10 mouse cellular contexts compared by ENCODE assay signal in the genomic region with DNA sequence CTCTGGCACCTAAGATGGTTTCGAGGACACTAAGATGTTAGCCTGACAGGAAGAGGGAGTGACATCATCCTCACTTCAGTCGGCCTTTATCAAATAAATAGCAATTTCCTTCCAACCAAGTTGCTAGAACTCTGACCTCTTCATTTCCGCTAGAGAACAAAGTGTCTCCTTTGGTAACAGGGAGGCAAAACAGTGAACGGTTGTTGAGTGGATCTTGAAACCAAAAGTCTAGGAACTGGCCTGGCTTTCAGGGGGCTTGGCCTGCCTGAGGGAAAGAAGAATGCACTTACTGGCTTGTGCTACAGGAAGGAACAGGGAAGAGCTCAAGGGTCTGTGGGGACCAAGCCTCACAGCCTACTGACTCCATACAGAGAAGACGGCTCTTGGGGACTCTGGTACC. TPM values are rescaled to one million over a fixed set of nuclear protein-coding genes. Genes with fewer than 3 reads are reported as not detected.
DNase-seq lines count a peak whose midpoint lies in the region; ATAC-seq lines count a peak whose summit lies in the region.
"Had no signal": no experiment of that assay in that cellular context is flagged by ENCODE, and none has a peak within 500 bp of the region (broad histone marks: within the 10 kb centered on the region; RNA-seq: fewer than 3 reads in every experiment).

No protein-coding gene starts in this region.

- DNase-seq in embryonic facial prominence, embryonic 11.5 days (ENCODE audit: low spot score), result peak; percentile 9
- no peak for DNase-seq in embryonic facial prominence, embryonic 10.5 days (ENCODE audit: low spot score)
- peak; percentile 56 for DNase-seq in CD4-positive, CD25-positive, alpha-beta regulatory T cell, adult 2 months (ENCODE audit: low read depth, low spot score)
- DNase-seq in gastrocnemius, adult 18-20 months (ENCODE audit: low spot score), result no peak
- no peak for DNase-seq in left cerebral cortex, adult 9 months (ENCODE audit: low spot score in 2 of 2)
- DNase-seq in forebrain, embryonic 11.5 days (ENCODE audit: low spot score), result no peak
- DNase-seq: cerebellum, adult 9-10 months; right cerebral cortex, adult 18-20 months had no signal

- no peaks in the 10 kb centered on the region for H3K9me3 ChIP-seq in embryonic facial prominence, embryonic 11.5 days (replicated peaks; ENCODE audit: control insufficient read depth, low read length)
- H3K9me3 ChIP-seq in embryonic facial prominence, embryonic 10.5 days, result no peaks in the 10 kb centered on the region
- no peaks in the 10 kb centered on the region for H3K9me3 ChIP-seq in heart, embryonic 14.5 days (ENCODE audit: control insufficient read depth, low read length)
- no peaks in the 10 kb centered on the region for H3K9me3 ChIP-seq in liver, embryonic 16.5 days (replicated peaks; ENCODE audit: control insufficient read depth, low read length)
- no peaks in the 10 kb centered on the region for H3K9me3 ChIP-seq in forebrain, embryonic 11.5 days (ENCODE audit: control insufficient read depth, low read length)

- ATAC-seq in embryonic facial prominence, embryonic 11.5 days (replicated peaks; ENCODE audit: insufficient number of reproducible peaks, low FRiP score, low TSS enrichment, low read depth), result no peak
- no peak; the same call in 1 of the 2 replicates for ATAC-seq in heart, embryonic 14.5 days (ENCODE audit: insufficient number of reproducible peaks, insufficient read depth, low FRiP score, low read depth)
- ATAC-seq in liver, embryonic 16.5 days (ENCODE audit: low read depth), result 0 out of 2 replicates have a peak, but pooled peaks have one; percentile 16
- no peak for ATAC-seq in forebrain, embryonic 11.5 days (replicated peaks; ENCODE audit: low FRiP score)

- H3K4me2 ChIP-seq in embryonic facial prominence, embryonic 11.5 days (ENCODE audit: low read depth, low read length), result no peak overlapping the region
- no peak overlapping the region for H3K4me2 ChIP-seq in heart, embryonic 14.5 days (ENCODE audit: low read length)
- H3K4me2 ChIP-seq in liver, embryonic 16.5 days (ENCODE audit: low read depth, low read length), result no peak overlapping the region
- no peak overlapping the region for H3K4me2 ChIP-seq in forebrain, embryonic 11.5 days (ENCODE audit: low read depth, low read length, severe bottlenecking)

- H3K27ac ChIP-seq in embryonic facial prominence, embryonic 11.5 days (replicated peaks; ENCODE audit: low read depth, low read length), result no peak overlapping the region
- no peak overlapping the region for H3K27ac ChIP-seq in embryonic facial prominence, embryonic 10.5 days (replicated peaks)
- H3K27ac ChIP-seq in heart, embryonic 14.5 days (replicated peaks in 1 of 2; ENCODE audit: control insufficient read depth in 1 of 2, insufficient read depth in 1 of 2, low read depth in 2 of 2, low read length in 2 of 2), result peak overlapping the region; percentile 28 to 72; a peak in 2 of 4 replicates
- H3K27ac ChIP-seq in liver, embryonic 16.5 days (ENCODE audit: low read length), result no peak overlapping the region
- H3K27ac ChIP-seq in forebrain, embryonic 11.5 days (ENCODE audit: low read depth, low read length), result no peak overlapping the region

- H3K9ac ChIP-seq in embryonic facial prominence, embryonic 11.5 days (replicated peaks; ENCODE audit: low read length), result no peak overlapping the region
- no peak overlapping the region for H3K9ac ChIP-seq in heart, embryonic 14.5 days (ENCODE audit: low read length)
- H3K9ac ChIP-seq in liver, embryonic 16.5 days (ENCODE audit: low read depth, low read length), result no peak overlapping the region
- no peak overlapping the region for H3K9ac ChIP-seq in forebrain, embryonic 11.5 days (ENCODE audit: low read length)

- H3K4me1 ChIP-seq in embryonic facial prominence, embryonic 11.5 days (ENCODE audit: control insufficient read depth, insufficient read depth, low read length), result no peaks in the 10 kb centered on the region
- 0 out of 2 replicates have a peak, but pooled peaks cover 4% of the 10 kb centered on the region for H3K4me1 ChIP-seq in embryonic facial prominence, embryonic 10.5 days
- peaks cover 5 to 28% of the 10 kb centered on the region in 2 experiments for H3K4me1 ChIP-seq in heart, embryonic 14.5 days (ENCODE audit: control insufficient read depth in 2 of 2, insufficient read depth in 2 of 2, low read length in 2 of 2)
- peaks cover 3% of the 10 kb centered on the region for H3K4me1 ChIP-seq in liver, embryonic 16.5 days (ENCODE audit: control insufficient read depth, low read depth, low read length)
- no peaks in the 10 kb centered on the region for H3K4me1 ChIP-seq in forebrain, embryonic 11.5 days (replicated peaks; ENCODE audit: control insufficient read depth, insufficient read depth, low read length)

- no peaks in the 10 kb centered on the region for H3K36me3 ChIP-seq in embryonic facial prominence, embryonic 11.5 days (replicated peaks; ENCODE audit: control insufficient read depth, insufficient read depth, low read depth, low read length)
- H3K36me3 ChIP-seq in embryonic facial prominence, embryonic 10.5 days (replicated peaks), result 0 out of 2 replicates have a peak, but pooled peaks cover 3% of the 10 kb centered on the region
- H3K36me3 ChIP-seq in heart, embryonic 14.5 days (ENCODE audit: control insufficient read depth, insufficient read depth, low read length), result no peaks in the 10 kb centered on the region
- no peaks in the 10 kb centered on the region for H3K36me3 ChIP-seq in liver, embryonic 16.5 days (ENCODE audit: control insufficient read depth, insufficient read depth)
- no peaks in the 10 kb centered on the region for H3K36me3 ChIP-seq in forebrain, embryonic 11.5 days (ENCODE audit: control insufficient read depth, insufficient read depth, low read length)

- WGBS in embryonic facial prominence, embryonic 11.5 days, result 57% methylated on average over 5 of the region's 5 CpGs
- WGBS in embryonic facial prominence, embryonic 10.5 days, result 55% methylated on average over 5 of the region's 5 CpGs
- WGBS in heart, embryonic 14.5 days, result 54% methylated on average over 5 of the region's 5 CpGs
- WGBS in liver, embryonic 16.5 days (ENCODE audit: insufficient replicate concordance), result 31% methylated on average over 5 of the region's 5 CpGs
- WGBS in forebrain, embryonic 11.5 days, result 82% methylated on average over 5 of the region's 5 CpGs

- H3K4me3 ChIP-seq in embryonic facial prominence, embryonic 11.5 days (ENCODE audit: low read depth, low read length), result no peak overlapping the region
- H3K4me3 ChIP-seq in embryonic facial prominence, embryonic 10.5 days, result no peak overlapping the region
- H3K4me3 ChIP-seq in heart, embryonic 14.5 days (ENCODE audit: control insufficient read depth in 1 of 2, insufficient read depth in 1 of 2, low read depth in 1 of 2, low read length in 2 of 2), result no peak overlapping the region
- H3K4me3 ChIP-seq in liver, embryonic 16.5 days (ENCODE audit: low read depth, low read length), result no peak overlapping the region
- no peak overlapping the region for H3K4me3 ChIP-seq in forebrain, embryonic 11.5 days (ENCODE audit: low read depth, low read length)

- no peaks in the 10 kb centered on the region for H3K27me3 ChIP-seq in embryonic facial prominence, embryonic 11.5 days (ENCODE audit: control insufficient read depth, insufficient read depth, low read length)
- H3K27me3 ChIP-seq in embryonic facial prominence, embryonic 10.5 days (replicated peaks; ENCODE audit: low read depth, poor library complexity, severe bottlenecking), result no peaks in the 10 kb centered on the region
- H3K27me3 ChIP-seq in heart, embryonic 14.5 days (ENCODE audit: control insufficient read depth, insufficient read depth, low read length), result no peaks in the 10 kb centered on the region
- H3K27me3 ChIP-seq in liver, embryonic 16.5 days (ENCODE audit: control insufficient read depth, insufficient read depth, low read depth, low read length), result no peaks in the 10 kb centered on the region
- no peaks in the 10 kb centered on the region for H3K27me3 ChIP-seq in forebrain, embryonic 11.5 days (ENCODE audit: control insufficient read depth, insufficient read depth, low read length)

RNA-seq across cellular contexts. Expression of gene Mrpl44, which starts 24.6 kb away (rescaled TPM):
- polyA plus RNA-seq in embryonic facial prominence, embryonic 11.5 days (2014; fragmentation: Nextera tagmentation; extraction: Ambion mirVana), result 53.1 and 55.3 TPM in 2 replicates
- polyA plus RNA-seq in embryonic facial prominence, embryonic 10.5 days (2016; fragmentation: Nextera tagmentation; extraction: Ambion mirVana), result 60.6 and 61.1 TPM in 2 replicates
- 43.1 and 45.6 TPM in 2 replicates for polyA plus RNA-seq in heart, embryonic 14.5 days (2014; fragmentation: Nextera tagmentation; extraction: Ambion mirVana)
- 20.3 and 22.3 TPM in 2 replicates for polyA plus RNA-seq in liver, embryonic 16.5 days (2015; fragmentation: Nextera tagmentation; extraction: Ambion mirVana)
- total RNA-seq in gastrocnemius, adult 18-20 months (2021), result 10 to 100 TPM; 31.4 to 31.5 TPM
- 54.6 and 55.6 TPM in 2 replicates for polyA plus RNA-seq in forebrain, embryonic 11.5 days (2014; fragmentation: Nextera tagmentation; extraction: Ambion mirVana)

RNA-seq across cellular contexts. Expression of gene Wdfy1, which starts 24.8 kb away (rescaled TPM):
- 35.7 and 36.6 TPM in 2 replicates for polyA plus RNA-seq in embryonic facial prominence, embryonic 11.5 days (2014; fragmentation: Nextera tagmentation; extraction: Ambion mirVana)
- polyA plus RNA-seq in embryonic facial prominence, embryonic 10.5 days (2016; fragmentation: Nextera tagmentation; extraction: Ambion mirVana), result 32.4 and 34.4 TPM in 2 replicates
- polyA plus RNA-seq in heart, embryonic 14.5 days (2014; fragmentation: Nextera tagmentation; extraction: Ambion mirVana), result 28.5 and 33.7 TPM in 2 replicates
- 13.2 and 13.6 TPM in 2 replicates for polyA plus RNA-seq in liver, embryonic 16.5 days (2015; fragmentation: Nextera tagmentation; extraction: Ambion mirVana)
- total RNA-seq in gastrocnemius, adult 18-20 months (2021), result 10 to 100 TPM in 1 of 2 experiments, 1 to 10 TPM in 1; 9.5 to 12.1 TPM
- polyA plus RNA-seq in forebrain, embryonic 11.5 days (2014; fragmentation: Nextera tagmentation; extraction: Ambion mirVana), result 38.2 and 40.7 TPM in 2 replicates

Comparison
In these comparisons a context has a peak if more than half of its experiments do, and no peak if none do; other contexts are left out.
1. DNase-seq: peak in embryonic facial prominence, embryonic 11.5 days (single experiment) and CD4-positive, CD25-positive, alpha-beta regulatory T cell, adult 2 months (single experiment); none in embryonic facial prominence, embryonic 10.5 days (single experiment), gastrocnemius, adult 18-20 months (single experiment), left cerebral cortex, adult 9 months (0 of 2) and forebrain, embryonic 11.5 days (single experiment).
2. H3K27ac ChIP-seq: peak in heart, embryonic 14.5 days (2 of 2); none in embryonic facial prominence, embryonic 11.5 days (single experiment), embryonic facial prominence, embryonic 10.5 days (single experiment), liver, embryonic 16.5 days (single experiment) and forebrain, embryonic 11.5 days (single experiment).